Mouse (Mus musculus) kidney, postnatal 25 days (tissue): Measurements from ENCODE around the gene Copz1.
"Not testable (repeated sequence)": the region's sequence is repeated elsewhere in the genome, so short reads cannot be mapped to it uniquely, and the experiment has no call there.

Source experiments
- DNase-seq, 2 experiments: peaks; one replicate each; pipeline ENCODE4 v3.0.0; 2021; ENCODE audit warnings: mixed read lengths in 2 of 2

Gene Copz1

GRCm38 (mm10) chr15:103272419-103273279 lies at the start of gene Copz1:
Copz1 (plus strand) TSS chr15:103272714.
- DNase-seq = peak; percentile 97 to 99

DNA sequence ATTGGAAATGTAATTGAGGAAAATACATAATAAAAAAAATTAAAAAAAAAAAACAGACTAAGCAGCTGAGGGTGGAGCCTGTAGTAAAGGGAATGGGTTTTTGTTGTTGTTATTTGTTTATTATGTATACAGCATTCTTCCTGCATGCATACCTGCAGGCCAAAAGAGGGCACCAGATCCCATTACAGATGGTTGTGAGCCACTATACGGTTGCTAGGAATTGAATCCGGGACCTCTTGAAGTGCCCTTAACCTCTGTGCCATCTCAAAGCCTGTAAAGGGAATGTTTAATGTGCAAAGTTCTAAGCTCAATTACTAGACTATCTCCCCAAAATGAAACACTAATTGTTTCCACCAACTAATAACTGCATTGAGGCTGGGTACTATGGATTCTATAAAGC lies 48.4 kb upstream of the Copz1 start:
- no peak for DNase-seq

DNA sequence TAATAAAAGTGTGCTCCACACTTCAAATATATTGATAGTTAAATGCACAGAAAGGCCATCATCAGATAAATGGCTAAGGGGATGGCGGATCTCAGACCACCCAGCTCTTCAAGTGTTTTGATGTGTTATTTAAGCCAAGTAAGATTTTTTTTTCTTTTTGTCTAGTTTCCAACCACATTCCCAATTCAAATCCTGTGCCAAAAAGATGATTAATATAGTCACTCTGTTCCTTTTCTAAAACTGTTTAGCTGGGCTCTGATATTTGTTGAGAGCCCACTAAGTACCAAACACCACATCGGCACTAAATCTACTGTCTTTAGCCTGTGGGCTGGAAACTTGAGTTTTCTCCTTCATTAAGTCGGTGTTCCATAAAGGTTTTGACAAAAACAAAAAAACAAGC lies 45.5 kb upstream of the Copz1 start:
- no peak for DNase-seq

- DNase-seq = no peak
These were observed 44.9 kb upstream of the Copz1 start for GRCm38 (mm10) chr15:103227572-103227971.

- DNase-seq = no peak
These were observed 43.6 kb upstream of the Copz1 start for GRCm38 (mm10) chr15:103228904-103229303.

DNA sequence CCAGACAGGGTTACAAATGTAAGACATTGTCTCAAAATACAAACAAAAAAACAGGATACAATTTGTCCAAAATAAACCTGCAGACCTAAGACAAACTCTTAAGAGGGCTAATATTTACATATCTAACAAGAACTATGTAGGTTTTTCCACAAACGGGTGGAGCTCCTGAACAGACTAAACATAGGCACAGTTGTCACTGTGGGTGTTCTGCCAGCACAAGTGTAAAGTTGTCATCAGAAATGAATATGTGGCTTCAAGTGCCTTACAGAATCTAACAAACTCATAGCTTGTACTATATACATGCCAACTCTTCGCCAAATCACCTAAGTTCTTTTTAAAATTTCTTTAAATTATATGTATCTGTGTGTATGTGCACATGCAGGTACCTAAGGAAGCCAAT lies 39.4 kb upstream of the Copz1 start:
- no peak for DNase-seq

- no peak for DNase-seq
These were observed 35.2 kb upstream of the Copz1 start for GRCm38 (mm10) chr15:103237295-103237694.

DNA sequence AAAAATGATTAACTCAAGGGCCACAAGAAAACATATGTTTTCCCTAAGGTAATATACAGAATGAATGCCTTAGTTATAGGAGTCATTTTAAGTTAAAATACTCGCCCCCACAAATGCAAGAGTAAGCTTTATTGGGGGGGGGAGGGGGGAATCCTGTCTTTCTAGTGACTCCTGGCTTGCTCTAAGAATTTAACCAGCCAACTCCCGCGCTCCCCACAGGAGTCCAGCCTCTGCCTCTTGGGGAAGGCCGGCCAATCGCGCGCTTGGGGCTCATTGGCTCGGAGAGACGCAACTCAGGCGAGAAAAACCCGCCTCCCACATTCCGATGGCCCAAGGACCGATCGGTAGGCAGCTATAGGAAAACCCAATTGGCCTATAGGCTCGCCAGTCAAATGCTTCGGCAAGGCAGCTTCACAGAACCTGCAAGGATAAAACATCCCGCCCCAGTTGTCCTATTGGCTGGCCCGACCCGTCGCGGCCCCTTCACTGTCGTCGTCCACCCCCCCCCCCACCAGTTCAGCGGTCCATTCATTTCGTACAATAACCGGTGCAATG lies 33.3 kb upstream of the Copz1 start:
- DNase-seq = peak; percentile 96 to 98

- DNase-seq = peak; percentile 98 to 99
These were observed 32.8 kb upstream of the Copz1 start, which contains the start of gene Cbx5 for GRCm38 (mm10) chr15:103239685-103240159. Cbx5 (minus strand) TSS chr15:103239816.

DNA sequence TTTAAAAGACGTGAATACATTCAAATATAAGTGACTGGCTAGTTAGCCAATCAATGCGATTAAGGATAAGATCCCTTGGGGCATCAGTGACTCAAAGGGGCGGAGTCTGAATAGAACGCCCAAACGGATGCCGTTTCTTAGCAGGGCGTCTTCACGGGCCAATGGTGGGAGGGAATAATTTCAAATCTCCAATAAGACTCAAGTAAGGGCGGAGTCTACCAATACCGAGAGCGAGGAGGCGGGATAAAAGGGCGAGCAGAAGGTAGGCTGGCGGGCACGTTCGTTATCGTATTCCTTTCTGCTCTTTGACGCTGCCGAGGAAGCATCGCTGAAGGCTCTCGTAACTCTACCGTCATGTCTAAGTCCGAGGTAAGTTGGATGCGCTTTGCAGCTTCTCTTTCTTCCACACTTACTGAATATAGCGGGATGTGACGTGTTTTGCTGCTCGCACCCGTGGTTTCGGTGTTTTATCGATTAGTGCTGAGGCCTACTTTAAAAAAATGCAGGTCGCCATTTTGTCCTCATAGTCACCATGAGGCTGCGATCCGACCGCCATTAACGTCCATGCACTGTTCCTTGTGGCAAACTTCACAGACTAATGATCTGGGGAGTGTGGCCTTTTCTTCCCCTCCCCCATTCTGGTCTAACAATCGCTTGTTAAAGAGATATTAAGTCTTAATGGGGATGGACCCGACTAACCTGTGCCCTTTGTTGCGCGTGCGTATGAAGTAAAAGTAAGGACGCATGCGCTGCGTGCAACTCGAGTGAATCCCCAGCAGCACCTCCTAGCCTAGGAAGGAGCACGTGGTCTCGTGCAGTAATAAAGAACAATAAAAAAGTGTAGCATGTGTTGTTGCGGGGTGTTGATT lies 32.1 kb upstream of the Copz1 start, which contains the start of gene Hnrnpa1:
Gene Hnrnpa1, plus strand, starts transcription at position 273 of the 869 bp plus-strand sequence.
- peak; percentile 95 to 98 for DNase-seq

DNA sequence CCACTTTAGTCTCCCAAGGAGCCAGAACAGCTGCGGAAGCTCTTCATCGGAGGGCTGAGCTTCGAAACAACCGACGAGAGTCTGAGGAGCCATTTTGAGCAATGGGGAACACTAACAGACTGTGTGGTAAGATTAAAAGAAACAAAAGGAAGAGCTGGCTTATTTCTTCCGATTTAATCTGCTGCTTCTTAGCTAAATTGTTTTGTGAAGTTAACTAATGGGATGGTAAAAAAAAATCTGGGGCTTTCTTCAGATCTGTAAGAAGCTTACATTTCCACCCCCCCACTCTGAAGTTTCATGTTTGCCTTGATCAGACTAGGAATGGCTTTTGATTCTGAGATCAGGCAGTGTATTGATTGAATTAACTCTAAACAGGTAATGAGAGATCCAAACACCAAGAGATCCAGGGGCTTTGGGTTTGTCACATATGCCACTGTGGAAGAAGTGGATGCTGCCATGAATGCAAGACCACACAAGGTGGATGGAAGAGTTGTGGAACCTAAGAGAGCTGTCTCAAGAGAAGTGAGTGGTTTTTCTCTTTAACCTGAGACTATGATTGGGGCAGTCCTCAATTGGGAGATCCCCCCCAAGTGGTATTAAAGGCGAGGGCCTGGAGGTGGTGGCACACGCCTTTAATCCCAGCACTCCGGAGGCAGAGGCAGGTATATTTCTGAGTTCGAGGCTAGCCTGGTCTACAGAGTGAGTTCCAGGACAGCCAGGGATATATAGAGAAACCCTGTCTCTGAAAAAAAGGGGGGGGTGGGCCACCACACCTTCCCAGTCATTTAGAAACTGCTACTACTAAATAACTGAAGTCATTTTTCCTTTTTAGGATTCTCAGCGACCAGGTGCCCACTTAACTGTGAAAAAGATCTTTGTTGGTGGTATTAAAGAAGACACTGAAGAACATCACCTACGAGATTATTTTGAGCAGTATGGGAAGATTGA lies 31.2 kb upstream of the Copz1 start:
- not testable (repeated sequence) for DNase-seq

DNA sequence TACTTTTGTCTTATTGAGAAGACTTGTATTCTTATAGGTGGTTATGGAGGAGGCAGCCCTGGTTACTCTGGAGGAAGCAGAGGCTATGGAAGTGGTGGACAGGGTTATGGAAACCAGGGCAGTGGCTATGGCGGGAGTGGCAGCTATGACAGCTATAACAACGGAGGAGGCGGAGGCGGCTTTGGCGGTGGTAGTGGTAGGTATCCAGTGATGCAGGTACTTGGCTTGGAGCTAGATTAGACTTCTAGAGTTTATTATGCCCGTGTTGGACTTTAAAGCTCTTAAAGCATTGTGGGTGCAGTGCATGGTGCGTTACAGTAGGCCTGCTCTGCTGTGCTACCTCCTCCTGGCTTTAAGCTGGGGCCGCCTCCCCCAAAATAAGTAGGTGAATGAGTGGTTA lies 29.6 kb upstream of the Copz1 start:
- DNase-seq = no peak

DNA sequence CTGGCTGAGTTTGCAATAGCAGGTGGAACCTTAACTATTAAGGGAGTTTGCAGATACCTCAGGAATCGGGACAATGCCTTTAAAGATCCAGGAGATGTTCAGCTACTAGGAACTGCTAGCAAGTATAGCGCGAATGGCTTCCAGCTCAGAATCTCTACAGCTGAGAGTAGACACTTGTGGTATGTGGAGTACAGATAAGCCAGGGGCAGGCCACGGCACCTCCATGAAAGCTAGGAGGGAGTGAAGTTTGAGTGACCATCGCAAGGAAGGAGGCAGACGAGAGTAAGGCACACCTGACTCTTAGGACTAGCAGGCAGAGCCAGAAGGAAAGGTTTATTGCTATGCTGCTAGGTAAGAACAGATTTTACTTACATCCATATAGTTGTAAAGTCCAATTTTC lies 26.9 kb upstream of the Copz1 start:
- no peak for DNase-seq

GRCm38 (mm10) chr15:103247078-103247781 lies 25.3 kb upstream of the Copz1 start:
- no peak for DNase-seq

DNA sequence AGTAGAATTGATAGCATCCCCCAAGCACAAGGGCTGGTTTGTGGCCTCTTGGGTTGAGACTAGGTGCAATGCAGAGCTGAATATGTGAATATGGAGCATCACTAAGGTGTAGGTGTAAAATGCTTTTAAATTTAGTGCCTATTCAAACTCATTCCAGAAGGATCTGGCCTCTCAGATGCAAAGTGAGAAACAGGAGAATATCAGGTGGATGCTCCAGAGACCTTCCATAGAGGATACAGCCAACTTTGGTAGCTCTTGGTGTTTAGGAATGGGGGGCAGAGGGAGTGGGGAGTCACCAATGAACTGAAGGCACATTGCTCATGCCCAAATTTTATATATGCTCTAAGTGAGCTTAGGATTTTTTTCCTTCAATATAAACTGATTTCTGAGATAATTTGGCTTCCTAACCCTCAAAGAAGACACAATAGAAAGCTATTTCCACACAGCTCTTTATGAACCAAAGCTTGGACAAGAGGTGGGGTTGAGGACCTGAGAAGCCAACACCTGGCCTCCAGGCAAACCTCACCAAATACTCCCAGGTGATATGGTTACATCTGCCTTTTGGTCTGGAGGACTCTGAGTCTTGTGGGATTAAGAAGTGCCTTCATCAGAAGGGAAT lies 24.6 kb upstream of the Copz1 start:
- no peak for DNase-seq

DNA sequence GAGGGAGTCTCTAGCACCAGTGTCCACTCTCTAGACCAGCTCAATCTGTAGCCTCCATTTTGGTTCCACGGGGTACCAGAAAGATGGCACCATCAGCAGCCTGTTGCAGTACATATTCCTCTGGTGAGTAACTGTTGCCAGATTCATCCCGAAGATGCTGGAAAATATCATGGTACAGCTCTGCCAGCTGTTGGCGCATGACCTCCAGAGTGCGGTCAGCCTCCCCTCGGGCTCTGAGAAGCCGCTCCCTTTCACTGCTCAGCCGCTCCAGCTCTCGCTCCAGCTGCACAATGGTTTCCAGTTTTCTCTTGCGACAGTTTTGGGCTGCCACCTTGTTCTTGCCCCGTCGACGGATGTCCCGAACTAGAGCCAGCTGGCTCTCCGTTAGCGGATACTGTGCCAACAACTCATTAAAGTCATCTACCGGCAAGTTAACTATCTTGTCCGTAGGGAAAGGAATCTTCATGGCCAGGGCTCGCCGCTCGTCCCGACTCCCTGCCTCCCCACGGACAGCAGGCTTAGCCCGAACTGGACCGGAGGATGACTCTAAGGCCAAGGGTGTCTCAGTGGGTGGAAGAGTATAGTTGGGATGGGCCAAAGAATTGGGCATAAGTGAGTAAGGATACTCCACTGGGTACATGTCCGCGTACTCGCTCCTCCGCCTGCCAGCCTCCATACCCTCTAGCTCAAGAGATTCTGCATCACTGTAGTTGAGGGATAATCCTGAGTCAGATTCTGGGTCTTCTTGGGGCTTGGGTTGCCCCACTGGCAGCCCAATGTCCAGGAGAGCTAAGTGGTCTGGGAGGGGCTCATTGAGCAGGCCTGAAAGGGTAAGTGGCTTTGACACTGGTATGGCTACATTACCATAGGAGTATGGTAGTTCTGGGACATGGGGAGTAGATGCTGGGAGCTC lies 23.9 kb upstream of the Copz1 start:
- peak in 1 of 2 experiments; percentile 36 for DNase-seq

GRCm38 (mm10) chr15:103249511-103249910 lies 23.0 kb upstream of the Copz1 start:
- not testable (repeated sequence) for DNase-seq

DNA sequence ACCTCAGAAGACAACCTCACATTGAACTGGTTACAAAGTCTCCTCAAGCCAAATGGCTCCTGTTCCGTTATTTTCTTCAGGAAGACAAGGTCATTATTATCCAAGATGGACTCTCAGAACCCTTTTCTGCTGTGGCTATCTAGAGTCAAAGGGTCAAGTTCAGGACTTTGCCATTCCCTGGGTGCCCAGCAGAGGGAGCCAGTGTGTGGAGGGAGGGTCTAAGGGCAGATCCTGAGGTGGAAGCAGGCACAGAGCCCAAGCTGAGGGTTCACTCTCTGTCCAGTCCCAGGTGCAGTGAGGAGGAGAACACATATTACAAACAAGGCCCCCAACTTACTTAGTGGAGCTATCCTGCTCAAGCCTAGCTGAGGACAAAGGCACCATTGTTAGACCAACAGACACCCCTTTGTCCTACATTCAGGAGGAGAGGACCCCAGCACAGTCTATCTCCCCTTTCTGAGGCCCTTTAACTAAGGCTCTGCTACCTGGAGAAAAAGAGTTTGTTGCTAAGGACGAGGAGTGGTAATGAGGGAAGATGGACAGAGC lies 22.2 kb upstream of the Copz1 start:
- DNase-seq = peak; percentile 77 to 83

- no peak for DNase-seq
These were observed 20.9 kb upstream of the Copz1 start for GRCm38 (mm10) chr15:103251595-103251994.
